Mouse (Mus musculus): ENCODE results near the gene Theg. TPM values are rescaled to one million over a fixed set of nuclear protein-coding genes. Genes with fewer than 3 reads are reported as not detected.

Theg gene
- polyA plus RNA-seq, 1 experiment from 2014 or later: not detected

DNA sequence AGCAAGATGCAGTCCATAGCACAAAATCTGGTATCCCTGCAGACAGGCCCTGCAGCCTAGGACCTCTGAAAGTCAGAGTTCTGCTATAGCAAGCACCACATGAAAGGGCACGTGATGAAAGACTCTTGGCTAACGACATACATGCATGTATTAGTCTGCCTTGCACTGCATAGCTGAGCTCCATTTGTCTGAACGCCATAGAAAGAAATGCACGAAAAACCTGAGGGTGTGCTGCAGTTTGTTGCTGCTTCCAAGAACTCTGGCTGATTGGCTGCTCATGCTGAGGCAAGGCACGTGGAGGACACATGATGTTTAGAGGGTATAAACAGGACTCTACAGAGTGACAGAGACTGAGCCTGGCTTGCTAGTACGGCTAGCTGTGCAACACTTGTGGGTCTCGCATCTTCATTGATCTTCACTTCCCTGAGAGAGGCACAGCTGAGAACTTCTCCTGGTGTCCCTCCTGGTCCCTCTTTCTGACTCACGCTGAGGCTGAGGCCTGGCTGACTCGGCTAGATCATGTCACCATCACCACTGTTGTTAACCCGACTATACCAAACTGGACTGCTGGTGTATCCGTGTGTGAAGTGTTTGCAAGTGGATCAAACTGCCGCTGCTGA lies 50.6 kb downstream of the Theg start:
- no peak overlapping the region for H3K9ac ChIP-seq (replicated peaks; ENCODE audit: low read depth, low read length)
- H3K4me1 ChIP-seq (ENCODE audit: control insufficient read depth, insufficient read depth, low read length): 0 out of 2 replicates have a peak, but pooled peaks cover 4% of the 10 kb centered on the region
- H3K4me3 ChIP-seq (ENCODE audit: low read depth, low read length): no peak overlapping the region
- 73% methylated on average over 12 of the region's 12 CpGs for WGBS
- ATAC-seq (ENCODE audit: insufficient number of reproducible peaks, insufficient read depth, low FRiP score, low read depth): no peak
- H3K4me2 ChIP-seq (replicated peaks; ENCODE audit: low read depth, low read length): no peak overlapping the region
- H3K9me3 ChIP-seq (ENCODE audit: control insufficient read depth, low read depth, low read length): no peaks in the 10 kb centered on the region
- no peaks in the 10 kb centered on the region for H3K27me3 ChIP-seq (ENCODE audit: control insufficient read depth, insufficient read depth, low read length)
- no peak overlapping the region for H3K27ac ChIP-seq (ENCODE audit: low read length)
- peaks cover 19% of the 10 kb centered on the region for H3K36me3 ChIP-seq (ENCODE audit: control insufficient read depth, insufficient read depth, low read length)

GRCm38 (mm10) chr10:79535431-79535830 lies 51.7 kb downstream of the Theg start:
- Histone ChIP-seq H3K27ac (ENCODE audit: low read length) (no peak overlapping the region), H3K27me3 (ENCODE audit: control insufficient read depth, insufficient read depth, low read length) (no peaks in the 10 kb centered on the region), H3K36me3 (ENCODE audit: control insufficient read depth, insufficient read depth, low read length) (peaks cover 8% of the 10 kb centered on the region; the same call in 1 of the 2 replicates), H3K9me3 (ENCODE audit: control insufficient read depth, low read depth, low read length) (no peaks in the 10 kb centered on the region), H3K9ac (replicated peaks; ENCODE audit: low read depth, low read length) (no peak overlapping the region), H3K4me1 (ENCODE audit: control insufficient read depth, insufficient read depth, low read length) (0 out of 2 replicates have a peak, but pooled peaks cover 4% of the 10 kb centered on the region), H3K4me2 (replicated peaks; ENCODE audit: low read depth, low read length) (no peak overlapping the region), H3K4me3 (ENCODE audit: low read depth, low read length) (no peak overlapping the region)
- WGBS: 37% methylated on average over 1 of the region's 1 CpGs
- ATAC-seq (ENCODE audit: insufficient number of reproducible peaks, insufficient read depth, low FRiP score, low read depth): no peak

GRCm38 (mm10) chr10:79534426-79534825 lies 52.7 kb downstream of the Theg start:
- Histone ChIP-seq H3K36me3 (ENCODE audit: control insufficient read depth, insufficient read depth, low read length) (peaks cover 4% of the 10 kb centered on the region; the same call in 1 of the 2 replicates), H3K27me3 (ENCODE audit: control insufficient read depth, insufficient read depth, low read length) (no peaks in the 10 kb centered on the region), H3K9ac (replicated peaks; ENCODE audit: low read depth, low read length) (no peak overlapping the region), H3K27ac (ENCODE audit: low read length) (no peak overlapping the region), H3K4me2 (replicated peaks; ENCODE audit: low read depth, low read length) (no peak overlapping the region), H3K4me3 (ENCODE audit: low read depth, low read length) (no peak overlapping the region), H3K9me3 (ENCODE audit: control insufficient read depth, low read depth, low read length) (no peaks in the 10 kb centered on the region), H3K4me1 (ENCODE audit: control insufficient read depth, insufficient read depth, low read length) (0 out of 2 replicates have a peak, but pooled peaks cover 4% of the 10 kb centered on the region)
- no peak for ATAC-seq (ENCODE audit: insufficient number of reproducible peaks, insufficient read depth, low FRiP score, low read depth)
- 83% methylated on average over 2 of the region's 2 CpGs for WGBS

- under 1% methylated on average over 52 of the region's 52 CpGs for WGBS
- Histone ChIP-seq H3K36me3 (ENCODE audit: control insufficient read depth, insufficient read depth, low read length) (0 out of 2 replicates have a peak, but pooled peaks cover 4% of the 10 kb centered on the region), H3K4me1 (ENCODE audit: control insufficient read depth, insufficient read depth, low read length) (0 out of 2 replicates have a peak, but pooled peaks cover 4% of the 10 kb centered on the region), H3K27ac (ENCODE audit: low read length) (peak within 1 kb of the TSS; percentile 69), H3K4me2 (replicated peaks; ENCODE audit: low read depth, low read length) (peak within 1 kb of the TSS; percentile 90), H3K27me3 (ENCODE audit: control insufficient read depth, insufficient read depth, low read length) (no peaks in the 10 kb centered on the region), H3K9ac (replicated peaks; ENCODE audit: low read depth, low read length) (peak within 1 kb of the TSS; percentile 55), H3K9me3 (ENCODE audit: control insufficient read depth, low read depth, low read length) (no peaks in the 10 kb centered on the region), H3K4me3 (ENCODE audit: low read depth, low read length) (peak within 1 kb of the TSS; percentile 70)
- ATAC-seq (ENCODE audit: insufficient number of reproducible peaks, insufficient read depth, low FRiP score, low read depth): peak; percentile 82
Observed at GRCm38 (mm10) chr10:79533126-79533911, 53.8 kb downstream of the Theg start, which contains the start of gene Plpp2. TSS of gene Plpp2 (minus strand) at chr10:79533796.

- Histone ChIP-seq H3K4me3 (ENCODE audit: low read depth, low read length) (peak overlapping the region; percentile 70), H3K4me2 (replicated peaks; ENCODE audit: low read depth, low read length) (peak overlapping the region; percentile 90), H3K27me3 (ENCODE audit: control insufficient read depth, insufficient read depth, low read length) (no peaks in the 10 kb centered on the region), H3K9ac (replicated peaks; ENCODE audit: low read depth, low read length) (no peak overlapping the region), H3K9me3 (ENCODE audit: control insufficient read depth, low read depth, low read length) (no peaks in the 10 kb centered on the region), H3K36me3 (ENCODE audit: control insufficient read depth, insufficient read depth, low read length) (no peaks in the 10 kb centered on the region), H3K27ac (ENCODE audit: low read length) (peak overlapping the region; percentile 69; the same call in 1 of the 2 replicates), H3K4me1 (ENCODE audit: control insufficient read depth, insufficient read depth, low read length) (0 out of 2 replicates have a peak, but pooled peaks cover 4% of the 10 kb centered on the region)
- 29% methylated on average over 3 of the region's 3 CpGs for WGBS
- ATAC-seq (ENCODE audit: insufficient number of reproducible peaks, insufficient read depth, low FRiP score, low read depth): peak; percentile 47; the same call in 1 of the 2 replicates
Observed at GRCm38 (mm10) chr10:79532678-79533077, 54.5 kb downstream of the Theg start.

GRCm38 (mm10) chr10:79531593-79531992 lies 55.5 kb downstream of the Theg start:
- Histone ChIP-seq H3K9me3 (ENCODE audit: control insufficient read depth, low read depth, low read length) (no peaks in the 10 kb centered on the region), H3K27me3 (ENCODE audit: control insufficient read depth, insufficient read depth, low read length) (no peaks in the 10 kb centered on the region), H3K36me3 (ENCODE audit: control insufficient read depth, insufficient read depth, low read length) (no peaks in the 10 kb centered on the region), H3K4me3 (ENCODE audit: low read depth, low read length) (no peak overlapping the region), H3K27ac (ENCODE audit: low read length) (no peak overlapping the region), H3K9ac (replicated peaks; ENCODE audit: low read depth, low read length) (no peak overlapping the region), H3K4me1 (ENCODE audit: control insufficient read depth, insufficient read depth, low read length) (0 out of 2 replicates have a peak, but pooled peaks cover 4% of the 10 kb centered on the region), H3K4me2 (replicated peaks; ENCODE audit: low read depth, low read length) (no peak overlapping the region)
- WGBS: 83% methylated on average over 3 of the region's 3 CpGs
- ATAC-seq (ENCODE audit: insufficient number of reproducible peaks, insufficient read depth, low FRiP score, low read depth): no peak

- WGBS: 94% methylated on average over 13 of the region's 13 CpGs
- no peak overlapping the region for H3K27ac ChIP-seq (ENCODE audit: low read length)
- ATAC-seq (ENCODE audit: insufficient number of reproducible peaks, insufficient read depth, low FRiP score, low read depth): no peak
- H3K36me3 ChIP-seq (ENCODE audit: control insufficient read depth, insufficient read depth, low read length): no peaks in the 10 kb centered on the region
- no peak overlapping the region for H3K4me3 ChIP-seq (ENCODE audit: low read depth, low read length)
- no peaks in the 10 kb centered on the region for H3K9me3 ChIP-seq (ENCODE audit: control insufficient read depth, low read depth, low read length)
- 0 out of 2 replicates have a peak, but pooled peaks cover 4% of the 10 kb centered on the region for H3K4me1 ChIP-seq (ENCODE audit: control insufficient read depth, insufficient read depth, low read length)
- no peak overlapping the region for H3K9ac ChIP-seq (replicated peaks; ENCODE audit: low read depth, low read length)
- H3K4me2 ChIP-seq (replicated peaks; ENCODE audit: low read depth, low read length): no peak overlapping the region
- H3K27me3 ChIP-seq (ENCODE audit: control insufficient read depth, insufficient read depth, low read length): no peaks in the 10 kb centered on the region
Observed at GRCm38 (mm10) chr10:79530721-79531120, 56.4 kb downstream of the Theg start.

DNA sequence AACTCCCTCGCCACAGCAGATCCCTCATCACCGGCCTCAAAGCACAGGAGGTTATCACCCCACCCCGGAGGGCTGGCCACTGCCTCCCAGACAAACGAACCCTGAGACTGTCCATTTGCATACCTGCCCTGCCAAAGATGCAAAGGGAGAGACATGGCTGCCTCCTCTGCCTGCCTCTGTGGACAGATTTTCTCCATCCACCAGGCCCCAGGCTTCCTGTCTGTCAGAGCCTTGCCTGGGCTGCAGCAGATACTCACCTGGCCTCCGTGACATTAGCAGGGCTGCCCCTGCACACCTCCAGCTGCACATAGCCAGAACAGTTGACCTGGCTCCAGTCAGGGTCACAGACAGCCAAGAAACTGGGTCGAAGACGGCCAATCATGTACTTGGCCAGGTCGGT lies 56.9 kb downstream of the Theg start:
- no peak overlapping the region for H3K4me2 ChIP-seq (replicated peaks; ENCODE audit: low read depth, low read length)
- H3K9ac ChIP-seq (replicated peaks; ENCODE audit: low read depth, low read length): no peak overlapping the region
- WGBS: 71% methylated on average over 8 of the region's 8 CpGs
- no peaks in the 10 kb centered on the region for H3K36me3 ChIP-seq (ENCODE audit: control insufficient read depth, insufficient read depth, low read length)
- H3K4me1 ChIP-seq (ENCODE audit: control insufficient read depth, insufficient read depth, low read length): 0 out of 2 replicates have a peak, but pooled peaks cover 4% of the 10 kb centered on the region
- H3K27me3 ChIP-seq (ENCODE audit: control insufficient read depth, insufficient read depth, low read length): no peaks in the 10 kb centered on the region
- no peak for ATAC-seq (ENCODE audit: insufficient number of reproducible peaks, insufficient read depth, low FRiP score, low read depth)
- H3K27ac ChIP-seq (ENCODE audit: low read length): no peak overlapping the region
- no peaks in the 10 kb centered on the region for H3K9me3 ChIP-seq (ENCODE audit: control insufficient read depth, low read depth, low read length)
- H3K4me3 ChIP-seq (ENCODE audit: low read depth, low read length): no peak overlapping the region
